11 mouse cellular contexts compared by ENCODE assay signal in genomic region chr11:38066091-38066490, GRCm38 (mm10).
"Had no signal": no experiment of that assay in that cellular context is flagged by ENCODE, and none has a peak within 500 bp of the region (broad histone marks: within the 10 kb centered on the region; RNA-seq: fewer than 3 reads in every experiment).

No protein-coding gene starts in this region.

- H3K27me3 ChIP-seq: liver, embryonic 13.5 days had no signal

- H3K9me3 ChIP-seq: liver, embryonic 13.5 days had no signal

- H3K36me3 ChIP-seq: liver, embryonic 13.5 days had no signal

- H3K27ac ChIP-seq: liver, embryonic 13.5 days had no signal

- H3K4me1 ChIP-seq: liver, embryonic 13.5 days had no signal

- H3K4me3 ChIP-seq: left cerebral cortex, adult 2 months; liver, embryonic 13.5 days had no signal

- H3K4me2 ChIP-seq: liver, embryonic 13.5 days; midbrain, embryonic 11.5 days had no signal

- H3K9ac ChIP-seq: liver, embryonic 13.5 days had no signal

- DNase-seq: kidney, postnatal 14 days; kidney, postnatal 4 days; layer of hippocampus, postnatal 36 days; liver, embryonic 13.5 days; lung, adult 2 months; lung, postnatal 14 days; lung, postnatal 4 days; midbrain, embryonic 14.5 days; thymus, postnatal 36 days had no signal
